Mouse (Mus musculus): Measurements from ENCODE around the gene Fcrl6.
A peak's percentile ranks its signal among the peaks of the same experiment; 100 is the strongest.

The Fcrl6 gene

DNA sequence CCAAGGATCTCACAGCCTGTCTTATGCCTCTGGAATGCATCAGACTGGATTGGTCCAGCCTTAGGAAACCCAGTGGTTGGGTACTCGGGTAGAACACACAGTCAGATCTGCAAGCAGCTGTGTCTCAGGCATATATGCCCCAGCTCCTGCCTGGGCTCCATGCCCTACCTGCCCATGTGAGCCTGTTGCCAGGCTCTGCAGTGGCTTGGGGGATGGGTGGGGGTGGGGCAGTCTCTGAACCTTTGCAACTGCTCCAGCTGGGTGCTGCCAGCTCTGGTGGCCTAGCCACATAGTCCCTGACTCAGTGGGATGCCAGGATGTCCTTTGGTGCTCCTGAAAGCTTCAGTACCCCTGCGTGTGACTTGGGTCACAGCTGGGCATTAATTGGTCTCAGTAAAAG lies 53.0 kb downstream of the Fcrl6 start:
- no peak for DNase-seq (ENCODE audit: low read depth in 2 of 2, low spot score in 2 of 2)

DNA sequence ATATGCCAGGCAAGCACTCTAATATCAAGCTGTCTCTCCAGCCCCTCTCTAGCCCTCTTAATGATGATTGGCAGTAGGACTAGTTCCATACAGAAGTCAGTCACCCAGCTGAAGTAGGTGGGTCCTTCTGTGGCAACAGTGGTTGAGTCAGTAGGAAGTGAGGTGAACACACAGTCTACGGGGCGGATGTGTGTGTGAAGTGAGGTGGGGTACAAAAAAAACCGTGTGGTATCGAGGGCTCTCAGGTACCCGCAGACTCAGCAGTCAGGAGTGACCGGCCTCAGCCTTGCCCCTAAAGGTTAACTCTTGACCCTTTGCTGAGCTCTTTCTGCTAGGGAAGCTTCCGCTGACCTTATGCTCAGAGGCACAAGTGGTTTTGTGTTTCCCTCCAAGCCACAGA lies 53.9 kb downstream of the Fcrl6 start:
- DNase-seq (ENCODE audit: low read depth in 2 of 2, low spot score in 2 of 2), result peak in 1 of 2 experiments; percentile 42

All from CD8-positive naive resting alpha-beta T cell, adult 2 months (primary cell).